Mouse (Mus musculus): Measurements from ENCODE around the gene Magi1. TPM values are rescaled to one million over a fixed set of nuclear protein-coding genes. Genes with fewer than 3 reads are reported as not detected.
"Not testable (repeated sequence)": the region's sequence is repeated elsewhere in the genome, so short reads cannot be mapped to it uniquely, and the experiment has no call there.

Magi1 gene
- total and polyA plus RNA-seq, 2 experiments: 4.9 to 17.7 TPM

DNA sequence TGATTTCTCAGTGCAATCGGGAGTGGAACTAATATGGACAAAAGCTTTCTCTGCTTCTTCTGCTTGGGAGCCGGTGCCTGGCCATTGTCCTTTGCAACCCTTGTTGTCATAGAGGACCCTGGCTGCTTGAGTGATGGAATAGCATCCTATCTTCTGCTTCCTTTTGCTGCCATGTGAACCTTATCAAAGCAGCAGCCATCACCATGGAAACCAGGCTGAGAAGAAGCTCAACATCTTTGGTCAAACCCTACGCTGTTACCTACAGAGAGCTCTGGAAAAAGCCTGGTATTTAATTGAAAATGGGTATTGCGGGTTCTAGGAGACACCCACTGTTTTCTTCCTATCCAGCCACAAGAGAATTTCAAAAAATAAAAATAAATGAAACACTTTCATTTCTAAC, 263.2 kb downstream of the Magi1 start:
- H3K27me3 ChIP-seq (ENCODE audit: control insufficient read depth, insufficient read depth, low read length): no peaks in the 10 kb centered on the region
- TF ChIP-seq POLR2A (IDR thresholded peaks at IDR 0.05; ENCODE audit: extremely low read depth, insufficient read depth, low read length): no peak
- no peak for TF ChIP-seq CTCF (IDR thresholded peaks at IDR 0.05; ENCODE audit: low read depth, low read length)
- 95% methylated on average over 4 of the region's 4 CpGs for WGBS

DNA sequence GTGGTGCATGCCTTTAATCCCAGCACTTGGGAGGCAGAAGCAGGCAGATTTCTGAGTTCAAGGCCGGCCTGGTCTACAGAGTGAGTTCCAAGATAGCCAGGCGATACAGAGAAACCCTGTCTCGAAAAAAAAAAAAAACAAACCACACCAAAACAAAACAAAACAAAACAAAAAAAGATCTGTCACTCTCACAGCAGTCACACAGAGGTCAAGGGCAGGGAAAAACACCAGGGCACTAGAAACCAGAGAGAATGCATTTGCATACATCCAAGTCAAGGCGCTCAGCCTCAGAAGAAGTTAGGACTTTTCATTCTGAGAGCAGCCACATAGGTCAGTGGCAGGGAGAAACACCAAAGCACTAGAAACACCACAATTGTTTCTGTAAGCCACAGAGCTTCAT, 263.8 kb downstream of the Magi1 start:
- 97% methylated on average over 4 of the region's 4 CpGs for WGBS
- H3K27ac ChIP-seq (replicated peaks; ENCODE audit: insufficient read depth, low read depth, low read length): no peak overlapping the region
- TF ChIP-seq CTCF (IDR thresholded peaks at IDR 0.05; ENCODE audit: low read depth, low read length): no peak
- no peak for TF ChIP-seq POLR2A (IDR thresholded peaks at IDR 0.05; ENCODE audit: extremely low read depth, insufficient read depth, low read length)

More for the DNA sequence above, 263.2 kb downstream of the Magi1 start:
- Histone ChIP-seq H3K79me2 (ENCODE audit: control insufficient read depth, insufficient read depth, low read length) (peaks cover 8% of the 10 kb centered on the region), H3K27ac (replicated peaks; ENCODE audit: insufficient read depth, low read depth, low read length) (no peak overlapping the region), H3K9ac (ENCODE audit: low read depth, low read length) (no peak overlapping the region), H3K4me1 (ENCODE audit: control insufficient read depth, insufficient read depth, low read length) (no peaks in the 10 kb centered on the region), H3K36me3 (ENCODE audit: control insufficient read depth, insufficient read depth, low read length) (no peaks in the 10 kb centered on the region), H3K4me3 (ENCODE audit: insufficient read depth, low read depth, low read length) (no peak overlapping the region)
- DNase-seq (ENCODE audit: extremely low read depth, low read depth, low spot score): no peak

DNA sequence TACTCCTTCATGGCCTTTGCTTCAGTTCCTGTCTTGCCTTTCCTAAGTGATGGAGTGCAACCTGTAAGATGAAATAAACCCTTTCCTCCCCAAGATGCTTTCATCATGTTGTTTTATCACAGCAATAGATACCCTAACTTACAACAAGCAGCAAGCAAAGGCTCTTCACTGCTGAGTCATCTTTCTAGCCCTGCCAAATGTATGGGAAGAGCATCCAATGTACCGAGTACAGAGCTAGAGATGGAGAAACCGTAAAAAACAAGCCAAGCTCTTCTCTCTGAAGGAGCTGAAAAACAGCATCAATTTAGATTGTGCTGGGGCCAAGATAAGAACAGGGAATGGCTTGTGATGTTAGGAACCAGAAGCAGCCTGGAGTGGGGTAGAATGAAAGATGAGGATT, 270.0 kb downstream of the Magi1 start:
- H3K4me1 ChIP-seq (ENCODE audit: control insufficient read depth, insufficient read depth, low read length): no peaks in the 10 kb centered on the region; the same call in 1 of the 2 replicates
- no peak for TF ChIP-seq CTCF (IDR thresholded peaks at IDR 0.05; ENCODE audit: low read depth, low read length)
- no peak for TF ChIP-seq POLR2A (IDR thresholded peaks at IDR 0.05; ENCODE audit: extremely low read depth, insufficient read depth, low read length)
- WGBS: 89% methylated on average over 2 of the region's 2 CpGs
- no peaks in the 10 kb centered on the region for H3K36me3 ChIP-seq (ENCODE audit: control insufficient read depth, insufficient read depth, low read length)
- no peak overlapping the region for H3K27ac ChIP-seq (replicated peaks; ENCODE audit: insufficient read depth, low read depth, low read length)
- H3K4me3 ChIP-seq (ENCODE audit: insufficient read depth, low read depth, low read length): no peak overlapping the region
- no peak overlapping the region for H3K9ac ChIP-seq (ENCODE audit: low read depth, low read length)
- H3K27me3 ChIP-seq (ENCODE audit: control insufficient read depth, insufficient read depth, low read length): no peaks in the 10 kb centered on the region
- no peak for DNase-seq (ENCODE audit: extremely low read depth, low read depth, low spot score)
- peaks cover 4% of the 10 kb centered on the region; the same call in 1 of the 2 replicates for H3K79me2 ChIP-seq (ENCODE audit: control insufficient read depth, insufficient read depth, low read length)

More for the DNA sequence above, 263.8 kb downstream of the Magi1 start:
- H3K79me2 ChIP-seq (ENCODE audit: control insufficient read depth, insufficient read depth, low read length): peaks cover 8% of the 10 kb centered on the region
- H3K36me3 ChIP-seq (ENCODE audit: control insufficient read depth, insufficient read depth, low read length): no peaks in the 10 kb centered on the region
- H3K9ac ChIP-seq (ENCODE audit: low read depth, low read length): no peak overlapping the region
- no peaks in the 10 kb centered on the region for H3K4me1 ChIP-seq (ENCODE audit: control insufficient read depth, insufficient read depth, low read length)
- no peak overlapping the region for H3K4me3 ChIP-seq (ENCODE audit: insufficient read depth, low read depth, low read length)
- DNase-seq (ENCODE audit: extremely low read depth, low read depth, low spot score): no peak
- H3K27me3 ChIP-seq (ENCODE audit: control insufficient read depth, insufficient read depth, low read length): no peaks in the 10 kb centered on the region

DNA sequence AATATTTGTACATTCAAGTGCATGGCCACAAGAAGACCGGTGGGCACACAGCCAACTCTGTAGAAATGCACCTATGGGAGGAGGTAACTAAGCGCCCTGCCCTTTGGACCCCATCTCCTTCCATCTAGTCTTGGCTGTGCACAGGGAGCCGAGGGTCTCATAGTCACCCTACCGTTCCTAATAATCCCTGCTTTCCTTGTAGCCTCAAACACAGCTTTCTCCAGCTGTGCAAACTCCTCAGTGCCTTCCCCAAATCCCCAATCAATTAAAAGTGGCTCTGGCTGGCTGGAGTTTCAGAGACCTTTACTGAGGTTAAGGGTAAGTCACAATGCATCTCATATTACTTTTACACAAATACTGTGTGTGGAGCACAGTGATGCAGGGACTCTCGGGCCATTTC, 271.8 kb downstream of the Magi1 start:
- 62% methylated on average over 5 of the region's 5 CpGs for WGBS
- Histone ChIP-seq H3K79me2 (ENCODE audit: control insufficient read depth, insufficient read depth, low read length) (peaks cover 4% of the 10 kb centered on the region; the same call in 1 of the 2 replicates), H3K4me3 (ENCODE audit: insufficient read depth, low read depth, low read length) (no peak overlapping the region), H3K27me3 (ENCODE audit: control insufficient read depth, insufficient read depth, low read length) (no peaks in the 10 kb centered on the region), H3K9ac (ENCODE audit: low read depth, low read length) (no peak overlapping the region), H3K36me3 (ENCODE audit: control insufficient read depth, insufficient read depth, low read length) (no peaks in the 10 kb centered on the region), H3K4me1 (ENCODE audit: control insufficient read depth, insufficient read depth, low read length) (no peaks in the 10 kb centered on the region; the same call in 1 of the 2 replicates), H3K27ac (replicated peaks; ENCODE audit: insufficient read depth, low read depth, low read length) (no peak overlapping the region)
- peak; percentile 19 for DNase-seq (ENCODE audit: extremely low read depth, low read depth, low spot score)
- no peak for TF ChIP-seq POLR2A (IDR thresholded peaks at IDR 0.05; ENCODE audit: extremely low read depth, insufficient read depth, low read length)
- TF ChIP-seq CTCF (IDR thresholded peaks at IDR 0.05; ENCODE audit: low read depth, low read length): no peak

DNA sequence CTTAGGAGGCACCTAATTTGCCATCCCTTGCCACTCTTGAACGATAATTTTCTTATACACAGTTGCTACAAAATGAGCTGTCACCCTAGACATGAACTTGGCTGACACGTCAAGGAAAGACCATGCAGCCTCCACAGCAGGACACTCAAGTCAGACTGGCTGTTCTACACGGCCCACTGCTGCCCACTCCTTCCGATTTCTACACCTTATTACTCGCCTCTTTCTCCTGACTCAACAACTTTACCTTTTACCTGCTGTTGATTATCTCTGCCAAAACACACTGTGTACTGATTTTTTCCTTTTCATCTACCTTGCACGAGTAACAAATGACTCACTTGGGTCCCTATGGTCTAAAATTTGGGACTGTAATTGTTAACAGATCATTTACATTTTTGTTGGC, 272.2 kb downstream of the Magi1 start:
- H3K79me2 ChIP-seq (ENCODE audit: control insufficient read depth, insufficient read depth, low read length): peaks cover 4% of the 10 kb centered on the region; the same call in 1 of the 2 replicates
- H3K27ac ChIP-seq (replicated peaks; ENCODE audit: insufficient read depth, low read depth, low read length): no peak overlapping the region
- no peak for TF ChIP-seq POLR2A (IDR thresholded peaks at IDR 0.05; ENCODE audit: extremely low read depth, insufficient read depth, low read length)
- no peak for TF ChIP-seq CTCF (IDR thresholded peaks at IDR 0.05; ENCODE audit: low read depth, low read length)
- H3K36me3 ChIP-seq (ENCODE audit: control insufficient read depth, insufficient read depth, low read length): no peaks in the 10 kb centered on the region
- H3K4me3 ChIP-seq (ENCODE audit: insufficient read depth, low read depth, low read length): no peak overlapping the region
- no peaks in the 10 kb centered on the region for H3K27me3 ChIP-seq (ENCODE audit: control insufficient read depth, insufficient read depth, low read length)
- no peaks in the 10 kb centered on the region; the same call in 1 of the 2 replicates for H3K4me1 ChIP-seq (ENCODE audit: control insufficient read depth, insufficient read depth, low read length)
- H3K9ac ChIP-seq (ENCODE audit: low read depth, low read length): no peak overlapping the region
- WGBS: 80% methylated on average over 6 of the region's 6 CpGs
- no peak for DNase-seq (ENCODE audit: extremely low read depth, low read depth, low spot score)

DNA sequence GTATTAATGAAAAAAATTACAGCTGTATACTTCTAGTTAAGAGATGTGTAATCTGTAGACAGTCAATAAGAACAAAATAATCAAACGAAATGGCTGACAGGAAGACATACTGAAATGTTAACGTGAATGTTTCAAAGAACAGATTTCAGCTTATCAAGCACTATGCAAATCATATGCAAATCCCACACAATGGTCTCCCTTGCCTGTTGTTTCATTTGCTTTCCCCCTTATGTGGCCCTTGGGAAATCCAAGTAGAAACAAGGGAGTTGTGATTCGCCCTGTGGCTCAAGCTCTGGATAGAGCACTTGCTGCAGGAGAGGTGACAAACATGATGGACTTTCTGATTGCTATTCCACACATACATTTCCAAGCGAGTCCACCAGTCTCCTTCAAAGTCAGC, 275.1 kb downstream of the Magi1 start:
- DNase-seq (ENCODE audit: extremely low read depth, low read depth, low spot score): no peak
- H3K79me2 ChIP-seq (ENCODE audit: control insufficient read depth, insufficient read depth, low read length): peaks cover 7% of the 10 kb centered on the region; the same call in 1 of the 2 replicates
- no peaks in the 10 kb centered on the region for H3K27me3 ChIP-seq (ENCODE audit: control insufficient read depth, insufficient read depth, low read length)
- H3K27ac ChIP-seq (replicated peaks; ENCODE audit: insufficient read depth, low read depth, low read length): no peak overlapping the region
- no peaks in the 10 kb centered on the region; the same call in 1 of the 2 replicates for H3K4me1 ChIP-seq (ENCODE audit: control insufficient read depth, insufficient read depth, low read length)
- WGBS: 82% methylated on average over 4 of the region's 4 CpGs
- no peak overlapping the region for H3K9ac ChIP-seq (ENCODE audit: low read depth, low read length)
- no peaks in the 10 kb centered on the region for H3K36me3 ChIP-seq (ENCODE audit: control insufficient read depth, insufficient read depth, low read length)
- no peak for TF ChIP-seq CTCF (IDR thresholded peaks at IDR 0.05; ENCODE audit: low read depth, low read length)
- TF ChIP-seq POLR2A (IDR thresholded peaks at IDR 0.05; ENCODE audit: extremely low read depth, insufficient read depth, low read length): no peak
- no peak overlapping the region for H3K4me3 ChIP-seq (ENCODE audit: insufficient read depth, low read depth, low read length)

DNA sequence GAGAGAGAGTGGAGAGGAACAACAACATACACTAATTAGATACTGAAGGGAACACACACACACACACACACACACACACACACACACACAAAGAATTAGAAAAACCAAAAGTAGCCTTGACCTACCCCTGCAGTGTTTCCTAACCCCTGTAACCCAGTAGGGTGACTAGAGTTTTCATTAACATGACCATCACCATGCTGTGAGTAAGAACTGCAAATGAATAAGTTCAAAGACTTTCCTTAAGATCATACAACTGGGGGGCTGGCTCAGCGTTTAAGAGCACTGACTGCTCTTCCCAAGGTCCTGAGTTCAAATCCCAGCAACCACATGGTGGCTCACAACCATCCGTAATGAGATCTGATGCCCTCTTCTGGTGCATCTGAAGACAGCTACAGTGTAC, 280.1 kb downstream of the Magi1 start:
- not testable (repeated sequence) for H3K4me1 ChIP-seq (ENCODE audit: control insufficient read depth, insufficient read depth, low read length); H3K36me3 ChIP-seq (ENCODE audit: control insufficient read depth, insufficient read depth, low read length)
- WGBS: 69% methylated on average over 2 of the region's 2 CpGs

More for the DNA sequence above, 280.1 kb downstream of the Magi1 start:
- not testable (repeated sequence) for H3K27ac ChIP-seq (replicated peaks; ENCODE audit: insufficient read depth, low read depth, low read length); H3K27me3 ChIP-seq (ENCODE audit: control insufficient read depth, insufficient read depth, low read length); H3K4me3 ChIP-seq (ENCODE audit: insufficient read depth, low read depth, low read length); H3K9ac ChIP-seq (ENCODE audit: low read depth, low read length); DNase-seq (ENCODE audit: extremely low read depth, low read depth, low spot score)
- H3K79me2 ChIP-seq (ENCODE audit: control insufficient read depth, insufficient read depth, low read length): peaks cover 16% of the 10 kb centered on the region; the same call in 1 of the 2 replicates
